Comparison of ENCODE assay signal across 21 mouse cellular contexts in the genomic region with DNA sequence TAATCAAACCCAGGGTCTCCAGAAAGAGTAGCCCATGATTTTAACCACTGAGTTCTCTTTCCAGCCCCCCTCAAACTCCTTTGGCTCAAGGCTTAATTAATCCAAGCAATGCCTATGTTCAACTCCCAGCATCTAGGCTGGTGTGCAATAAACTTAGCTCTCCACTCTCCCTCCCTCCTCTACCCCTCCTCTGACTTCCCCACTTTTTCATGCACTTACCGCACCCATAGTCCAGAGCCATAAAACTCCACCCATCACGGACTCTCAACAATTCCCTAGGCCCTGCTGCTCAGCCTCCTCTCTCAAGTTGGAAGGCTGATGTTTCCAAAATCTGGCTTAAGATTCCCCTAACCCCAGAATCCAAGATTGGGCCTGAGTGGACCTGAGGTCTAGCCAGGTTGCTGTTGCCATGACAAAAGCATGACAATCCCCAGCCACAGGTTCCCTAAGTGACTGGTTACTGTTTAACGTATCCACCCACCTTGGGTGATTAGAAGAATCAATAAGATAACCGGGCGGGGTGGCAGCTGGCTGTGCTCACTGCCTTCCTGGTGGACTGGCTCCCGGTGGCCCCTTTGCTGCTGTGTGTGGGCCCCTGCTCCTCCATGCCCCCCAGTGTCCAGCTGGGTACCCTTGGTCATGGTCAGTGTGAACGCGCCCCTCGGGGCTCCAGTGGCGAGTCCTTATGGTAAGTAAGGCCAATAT. TPM values are rescaled to one million over a fixed set of nuclear protein-coding genes. Genes with fewer than 3 reads are reported as not detected.
DNase-seq lines count a peak whose midpoint lies in the region; ATAC-seq and TF ChIP-seq lines count a peak whose summit lies in the region.
"Had no signal": no experiment of that assay in that cellular context is flagged by ENCODE, and none has a peak within 500 bp of the region (broad histone marks: within the 10 kb centered on the region; RNA-seq: fewer than 3 reads in every experiment).

A gene (plus strand): TSS at position 509 of the 705 bp plus-strand sequence.

- H3K36me3 ChIP-seq in MEL (ENCODE audit: control insufficient read depth in 1 of 2, insufficient read depth in 2 of 2, low read length in 2 of 2) = no peaks in the 10 kb centered on the region
- H3K36me3 ChIP-seq in liver, postnatal 0 days (replicated peaks; ENCODE audit: insufficient read depth, low read length) = no peaks in the 10 kb centered on the region
- H3K36me3 ChIP-seq: hindbrain, embryonic 15.5 days had no signal

- no peak for TF ChIP-seq RAD21 in MEL (IDR thresholded peaks at IDR 0.05; ENCODE audit: low read depth, low read length)

- H3K79me2 ChIP-seq in MEL (ENCODE audit: control insufficient read depth, insufficient read depth, low read length, poor library complexity) = no peaks in the 10 kb centered on the region

- ATAC-seq in liver, postnatal 0 days = peak; percentile 82

- H3K4me2 ChIP-seq in liver, postnatal 0 days (ENCODE audit: low read depth, low read length) = peak within 1 kb of the TSS; percentile 60
- H3K4me2 ChIP-seq: hindbrain, embryonic 15.5 days had no signal

- H3K9ac ChIP-seq in MEL (ENCODE audit: control insufficient read depth, low read depth, low read length, poor library complexity, severe bottlenecking) = no peak within 1 kb of the TSS
- H3K9ac ChIP-seq in liver, postnatal 0 days (replicated peaks) = peak within 1 kb of the TSS; percentile 35; the same call in 1 of the 2 replicates
- H3K9ac ChIP-seq: hindbrain, embryonic 15.5 days had no signal

- 53% methylated on average over 10 of the region's 10 CpGs for WGBS in liver, postnatal 0 days (ENCODE audit: insufficient replicate concordance)

- no peak for TF ChIP-seq POLR2A in MEL (IDR thresholded peaks at IDR 0.05; ENCODE audit: control insufficient read depth in 1 of 2, insufficient read depth in 1 of 2, low read depth in 1 of 2, low read length in 2 of 2, poor library complexity in 1 of 2)

- no peak within 1 kb of the TSS for H3K27ac ChIP-seq in MEL (ENCODE audit: control insufficient read depth, low read depth, low read length)
- H3K27ac ChIP-seq in liver, postnatal 0 days (ENCODE audit: low read depth) = no peak within 1 kb of the TSS
- H3K27ac ChIP-seq in gastrocnemius, adult 2 months = no peak within 1 kb of the TSS
- H3K27ac ChIP-seq: hindbrain, embryonic 15.5 days had no signal

- H3K27me3 ChIP-seq in MEL (ENCODE audit: control insufficient read depth in 1 of 2, insufficient read depth in 2 of 2, low read length in 2 of 2) = peaks cover 13 to 27% of the 10 kb centered on the region in 2 experiments
- H3K27me3 ChIP-seq in liver, postnatal 0 days (ENCODE audit: insufficient read depth, low read length) = no peaks in the 10 kb centered on the region
- H3K27me3 ChIP-seq: hindbrain, embryonic 15.5 days had no signal

- H3K4me1 ChIP-seq in MEL (ENCODE audit: control insufficient read depth in 1 of 2, insufficient read depth in 2 of 2, low read length in 2 of 2) = no peaks in the 10 kb centered on the region
- H3K4me1 ChIP-seq in liver, postnatal 0 days (ENCODE audit: insufficient read depth) = no peaks in the 10 kb centered on the region
- H3K4me1 ChIP-seq: hindbrain, embryonic 15.5 days had no signal

- H3K4me3 ChIP-seq in MEL (ENCODE audit: control insufficient read depth in 1 of 2, insufficient read depth in 1 of 2, low read depth in 2 of 2, low read length in 2 of 2) = no peak within 1 kb of the TSS
- H3K4me3 ChIP-seq in liver, postnatal 0 days (ENCODE audit: low read depth, low read length) = peak within 1 kb of the TSS; percentile 47
- H3K4me3 ChIP-seq in gastrocnemius, adult 2 months = no peak within 1 kb of the TSS
- H3K4me3 ChIP-seq: hindbrain, embryonic 15.5 days had no signal

- no peak for DNase-seq in adrenal gland, postnatal 14 days
- DNase-seq in adrenal gland, adult 18-20 months (ENCODE audit: low spot score in 2 of 2) = no peak
- no peak for DNase-seq in MEL (ENCODE audit: low read depth, low spot score)
- peak; percentile 32 for DNase-seq in liver
- DNase-seq in liver, postnatal 0 days = peak; percentile 48
- DNase-seq in gastrocnemius, adult 2 months = no peak
- no peak for DNase-seq in spleen, adult 12 weeks (ENCODE audit: low spot score)
- no peak for DNase-seq in embryo, embryonic 10 days (ENCODE audit: low spot score)
- DNase-seq: adrenal gland, adult 8-10 months; cerebellum, adult 9-10 months; gastrocnemius, postnatal 36 days; heart, postnatal 10 days; kidney, postnatal 36 days; thymus, postnatal 36 days had no signal

- no peak for TF ChIP-seq CTCF in MEL (IDR thresholded peaks at IDR 0.05 in 2 of 3, conservative IDR thresholded peaks at IDR 0.05 in 1 of 3; ENCODE audit: control insufficient read depth in 1 of 3, insufficient read depth in 1 of 3, low read depth in 2 of 3, low read length in 3 of 3, poor library complexity in 1 of 3, severe bottlenecking in 1 of 3)
- TF ChIP-seq CTCF in liver, postnatal 0 days (IDR thresholded peaks at IDR 0.05; ENCODE audit: low read depth) = no peak
- TF ChIP-seq CTCF in gastrocnemius, adult 2 months (IDR thresholded peaks at IDR 0.05) = no peak

- H3K9me3 ChIP-seq in MEL (replicated peaks; ENCODE audit: insufficient read depth, low read length) = no peaks in the 10 kb centered on the region
- H3K9me3 ChIP-seq in liver, postnatal 0 days (ENCODE audit: low read length) = no peaks in the 10 kb centered on the region
- H3K9me3 ChIP-seq: hindbrain, embryonic 15.5 days had no signal

- intact Hi-C loops in gastrocnemius, adult 2 months (cut with DNase I) = no loop called here

- TF ChIP-seq EP300 in MEL (IDR thresholded peaks at IDR 0.05; ENCODE audit: low read depth in 1 of 2, low read length in 2 of 2) = no peak
- TF ChIP-seq EP300 in liver, postnatal 0 days (IDR thresholded peaks at IDR 0.05; ENCODE audit: low read depth) = no peak

TF ChIP-seq in MEL, 35 proteins besides CTCF, POLR2A, EP300 and RAD21:
- no peak for TF ChIP-seq RCOR1 (IDR thresholded peaks at IDR 0.05; ENCODE audit: low read depth, low read length)
- no peak for TF ChIP-seq BHLHE40 (IDR thresholded peaks at IDR 0.05; ENCODE audit: borderline replicate concordance, low read depth, low read length)
- no peak for TF ChIP-seq ETS1 (IDR thresholded peaks at IDR 0.05; ENCODE audit: low read depth, low read length)
- no peak for TF ChIP-seq POLR2AphosphoS2 (IDR thresholded peaks at IDR 0.05; ENCODE audit: low read length)
- TF ChIP-seq TBP (IDR thresholded peaks at IDR 0.05; ENCODE audit: low read depth, low read length) = peak; percentile 74
- no peak for TF ChIP-seq USF1 (IDR thresholded peaks at IDR 0.05; ENCODE audit: low read depth, low read length)
- no peak for TF ChIP-seq CHD1 (IDR thresholded peaks at IDR 0.05; ENCODE audit: low read depth, low read length)
- TF ChIP-seq MAZ (IDR thresholded peaks at IDR 0.05; ENCODE audit: low read depth, low read length) = no peak

RNA-seq across cellular contexts. Expression of the gene that starts here (rescaled TPM):
- total RNA-seq in adrenal gland, postnatal 14 days (2021) = 2.0 and 28.1 TPM in 2 replicates
- total RNA-seq in adrenal gland, adult 18-20 months (2021) = under 1 TPM in 1 of 2 experiments, not detected in 1; 0.73 TPM
- total RNA-seq in MEL (2012; rRNA removed) = 0.29 and 0.39 TPM in 2 replicates
- 1 to 10 TPM in 1 of 2 experiments, not detected in 1; 1.1 TPM for polyA plus RNA-seq in MEL (2012; ENCODE audit: insufficient read depth in 1 of 2, insufficient read length in 2 of 2, low read depth in 1 of 2, low replicate concordance in 2 of 2, missing spikeins in 1 of 2)
- polyA plus RNA-seq in liver, postnatal 0 days (2015; fragmentation: Nextera tagmentation; extraction: Ambion mirVana) = 25.1 and 27.5 TPM in 2 replicates
- total RNA-seq in gastrocnemius, adult 2 months (2021) = not detected
- total RNA-seq: gastrocnemius, postnatal 36 days; heart, postnatal 10 days; layer of hippocampus, postnatal 14 days; left cerebral cortex, postnatal 10 days; midbrain, postnatal 0 days had no signal
- polyA plus RNA-seq: embryonic facial prominence, embryonic 14.5 days; forebrain, embryonic 11.5 days; frontal cortex, adult 2 months; midbrain, postnatal 0 days had no signal

Comparison
In these comparisons a context has a peak if more than half of its experiments do, and no peak if none do; other contexts are left out.
1. RNA of the gene that starts here (polyA plus RNA-seq): 25.1 to 27.5 TPM in liver, postnatal 0 days; 1.1 TPM in MEL; every median in the first group is over 10 times any median in the second.
2. DNase-seq: peak in liver (single experiment) and liver, postnatal 0 days (single experiment); none in adrenal gland, postnatal 14 days (single experiment), adrenal gland, adult 18-20 months (0 of 2), MEL (single experiment), gastrocnemius, adult 2 months (single experiment), spleen, adult 12 weeks (single experiment) and embryo, embryonic 10 days (single experiment).